Comparison of ENCODE assay signal across 7 mouse cellular contexts in the genomic region with DNA sequence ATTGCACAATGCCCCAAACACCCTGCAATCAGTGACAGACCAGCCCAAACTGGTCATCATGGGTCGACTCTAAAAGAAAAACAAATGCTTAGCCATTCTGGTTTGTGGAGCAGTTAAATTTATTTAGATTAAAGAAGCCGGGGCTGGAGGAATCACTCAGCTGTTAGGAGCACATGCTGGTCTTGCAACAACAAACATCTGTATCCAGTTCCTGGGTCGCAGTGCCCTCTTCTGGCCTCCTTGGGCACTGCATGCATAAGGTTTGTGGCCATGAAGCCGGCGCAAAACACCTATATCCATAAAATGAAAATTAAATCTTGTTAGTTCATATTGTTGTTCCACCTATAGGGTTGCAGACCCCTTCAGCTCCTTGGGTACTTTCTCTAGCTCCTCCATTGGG. TPM values are rescaled to one million over a fixed set of nuclear protein-coding genes. Genes with fewer than 3 reads are reported as not detected.
DNase-seq lines count a peak whose midpoint lies in the region; ATAC-seq and TF ChIP-seq lines count a peak whose summit lies in the region.

No protein-coding gene starts in this region.

- TF ChIP-seq EP300 in liver, postnatal 0 days (IDR thresholded peaks at IDR 0.05; ENCODE audit: low read depth), result no peak

- no peaks in the 10 kb centered on the region for H3K27me3 ChIP-seq in liver, postnatal 0 days (ENCODE audit: insufficient read depth, low read length)

- no peak for ATAC-seq in liver, postnatal 0 days

- intact Hi-C loops in left cerebral cortex, adult 2 months (cut with DNase I), result no loop called here

- H3K36me3 ChIP-seq in liver, postnatal 0 days (replicated peaks; ENCODE audit: insufficient read depth, low read length), result no peaks in the 10 kb centered on the region

- H3K4me3 ChIP-seq in left cerebral cortex, adult 2 months, result no peak overlapping the region
- H3K4me3 ChIP-seq in liver, postnatal 0 days (ENCODE audit: low read depth, low read length), result no peak overlapping the region

- no peak overlapping the region for H3K9ac ChIP-seq in liver, postnatal 0 days (replicated peaks)

- 14% methylated on average over 5 of the region's 5 CpGs for WGBS in liver, postnatal 0 days (ENCODE audit: insufficient replicate concordance)

- DNase-seq in left cerebral cortex, adult 2 months (ENCODE audit: extremely low spot score in 1 of 2, low spot score in 2 of 2), result peak; percentile 21 to 31
- DNase-seq in left cerebral cortex, adult 11 months (ENCODE audit: low spot score), result no peak
- DNase-seq in MN1 (ENCODE audit: low spot score), result peak; percentile 47
- peak; percentile 60 to 65 for DNase-seq in adrenal gland, postnatal 36 days
- peak; percentile 80 for DNase-seq in forelimb bud, embryonic 11.5 days (ENCODE audit: low read depth, low spot score)
- DNase-seq in liver, postnatal 0 days, result peak; percentile 78
- DNase-seq in spleen, adult 18-20 months, result peak; percentile 34 to 64

- H3K4me2 ChIP-seq in liver, postnatal 0 days (ENCODE audit: low read depth, low read length), result no peak overlapping the region

- peak; percentile 72 for TF ChIP-seq CTCF in left cerebral cortex, adult 2 months (IDR thresholded peaks at IDR 0.05)
- peak; percentile 89 for TF ChIP-seq CTCF in liver, postnatal 0 days (IDR thresholded peaks at IDR 0.05; ENCODE audit: low read depth)

- H3K27ac ChIP-seq in left cerebral cortex, adult 2 months, result no peak overlapping the region
- no peak overlapping the region for H3K27ac ChIP-seq in liver, postnatal 0 days (ENCODE audit: low read depth)

- no peaks in the 10 kb centered on the region for H3K9me3 ChIP-seq in liver, postnatal 0 days (ENCODE audit: low read length)

- H3K4me1 ChIP-seq in liver, postnatal 0 days (ENCODE audit: insufficient read depth), result no peaks in the 10 kb centered on the region

RNA-seq across cellular contexts. Expression of a gene that starts 54.9 kb away (rescaled TPM):
- total RNA-seq in left cerebral cortex, adult 2 months (2021), result 100 to 1,000 TPM; 137 to 143 TPM
- 100 to 1,000 TPM; 134 to 137 TPM for total RNA-seq in adrenal gland, postnatal 36 days (2021)
- 219 and 220 TPM in 2 replicates for polyA plus RNA-seq in liver, postnatal 0 days (2015; fragmentation: Nextera tagmentation; extraction: Ambion mirVana)

RNA-seq across cellular contexts. Expression of a gene that starts 57.5 kb away (rescaled TPM):
- total RNA-seq in left cerebral cortex, adult 2 months (2021), result under 1 TPM; 0.35 to 0.97 TPM
- total RNA-seq in adrenal gland, postnatal 36 days (2021), result under 1 TPM; 0.36 to 0.46 TPM
- polyA plus RNA-seq in liver, postnatal 0 days (2015; fragmentation: Nextera tagmentation; extraction: Ambion mirVana), result 0.63 and 0.64 TPM in 2 replicates
